Mouse (Mus musculus) heart, embryonic 14.5 days (tissue): ENCODE results near the gene Mtrf1. TPM values are rescaled to one million over a fixed set of nuclear protein-coding genes. Genes with fewer than 3 reads are reported as not detected.

Source experiments
- ATAC-seq: fragments of 200-750 bp; cut with Nextera tagmentation; 2 replicates; pipeline ENCODE4 v1.8.0; 2017; ENCODE audit warnings: low read depth, moderate TSS enrichment; ENCODE audit not compliant: insufficient number of reproducible peaks, insufficient read depth, low FRiP score
- H3K27ac ChIP-seq, 2 experiments: fragments of 200-500 bp in 1 of 2; fragments of 300-500 bp in 1 of 2; sonication (generic) in 1 of 2; replicated peaks in 1 of 2; 2 replicates each; pipeline ENCODE4 v1.5.1; 2012 to 2014; ENCODE audit warnings: low read depth in 2 of 2, low read length in 2 of 2, control low read depth in 1 of 2, mild to moderate bottlenecking in 1 of 2, mixed read lengths in 1 of 2; ENCODE audit not compliant: control insufficient read depth in 1 of 2, insufficient read depth in 1 of 2
- H3K27me3 ChIP-seq: fragments of 300-500 bp; sonication (generic); 2 replicates; pipeline ENCODE4 v1.6.1; 2014; ENCODE audit warnings: mild to moderate bottlenecking, low read length, control low read depth; ENCODE audit not compliant: control insufficient read depth, insufficient read depth
- H3K36me3 ChIP-seq: fragments of 300-500 bp; sonication (generic); 2 replicates; pipeline ENCODE4 v1.6.1; 2014; ENCODE audit warnings: mild to moderate bottlenecking, control low read depth, low read length, mixed read lengths; ENCODE audit not compliant: control insufficient read depth, insufficient read depth
- H3K4me1 ChIP-seq, 2 experiments: fragments of 200-500 bp in 1 of 2; fragments of 300-500 bp in 1 of 2; sonication (generic) in 1 of 2; 2 replicates each; pipeline ENCODE4 v1.6.1; 2012 to 2014; ENCODE audit warnings: low read length in 2 of 2, control low read depth in 1 of 2, mixed read lengths in 1 of 2; ENCODE audit not compliant: control insufficient read depth in 2 of 2, insufficient read depth in 2 of 2
- H3K4me2 ChIP-seq: fragments of 300-500 bp; sonication (generic); 2 replicates; pipeline ENCODE4 v1.6.1; 2014; ENCODE audit warnings: mild to moderate bottlenecking, low read length
- H3K4me3 ChIP-seq, 2 experiments: fragments of 200-500 bp in 1 of 2; fragments of 300-500 bp in 1 of 2; sonication (generic) in 1 of 2; 2 replicates each; pipeline ENCODE4 v1.5.1; 2012 to 2014; ENCODE audit warnings: low read length in 2 of 2, mild to moderate bottlenecking in 2 of 2, control low read depth in 1 of 2, low read depth in 1 of 2, moderate library complexity in 1 of 2; ENCODE audit not compliant: control insufficient read depth in 1 of 2, insufficient read depth in 1 of 2
- H3K9ac ChIP-seq: fragments of 300-500 bp; sonication (generic); 2 replicates; pipeline ENCODE4 v1.6.1; 2014; ENCODE audit warnings: mild to moderate bottlenecking, low read length
- H3K9me3 ChIP-seq: fragments of 300-500 bp; sonication (generic); 2 replicates; pipeline ENCODE4 v1.6.1; 2016; ENCODE audit warnings: low read length, control low read depth; ENCODE audit not compliant: control insufficient read depth
- WGBS: fragments of 180-500 bp; shearing (Covaris S2); extraction: QIAGEN DNeasy Blood & Tissue Kit; methylation state at CpG from one replicate; pipeline ENCODE4 v1.1.7; 2014; 5-methylcytosine and 5-hydroxymethylcytosine counted together
- polyA plus RNA-seq: library from polyadenylated mRNA; unstranded; fragments of >200 nt; fragmentation: Nextera tagmentation; extraction: Ambion mirVana; gene quantifications from 2 replicates; pipeline ENCODE4 v1.2.1, GENCODE M21; 2014

Gene Mtrf1
- 9.9 and 10.9 TPM in 2 replicates for polyA plus RNA-seq

GRCm38 (mm10) chr14:79397321-79398122 is at the start of gene Mtrf1:
TSS of gene Mtrf1 (plus strand) at chr14:79397772.
- WGBS: 17% methylated on average over 23 of the region's 23 CpGs

GRCm38 (mm10) chr14:79358055-79358454 is 39.5 kb upstream of the Mtrf1 start:
- no peak overlapping the region for H3K4me2 ChIP-seq
- no peak for ATAC-seq
- no peak overlapping the region for H3K27ac ChIP-seq
- WGBS: 21% methylated on average over 2 of the region's 2 CpGs
- no peaks in the 10 kb centered on the region for H3K9me3 ChIP-seq
- H3K36me3 ChIP-seq: peaks cover 73% of the 10 kb centered on the region
- no peaks in the 10 kb centered on the region for H3K4me1 ChIP-seq
- H3K9ac ChIP-seq: no peak overlapping the region
- H3K4me3 ChIP-seq: no peak overlapping the region
- no peaks in the 10 kb centered on the region for H3K27me3 ChIP-seq

More at GRCm38 (mm10) chr14:79397321-79398122, at the start of gene Mtrf1:
- H3K9me3 ChIP-seq: no peaks in the 10 kb centered on the region
- ATAC-seq: peak; percentile 72; the same call in 1 of the 2 replicates
- H3K27me3 ChIP-seq: no peaks in the 10 kb centered on the region
- H3K36me3 ChIP-seq: peaks cover 14% of the 10 kb centered on the region
- H3K4me1 ChIP-seq: peaks cover 0 to 6% of the 10 kb centered on the region in 2 experiments; a peak in 2 of 4 replicates
- peak within 1 kb of the TSS; percentile 59 for H3K9ac ChIP-seq
- peak within 1 kb of the TSS; percentile 75 to 92 for H3K27ac ChIP-seq
- peak within 1 kb of the TSS; percentile 74 for H3K4me2 ChIP-seq
- peak within 1 kb of the TSS; percentile 48 to 78 for H3K4me3 ChIP-seq

GRCm38 (mm10) chr14:79377041-79377440 is 20.5 kb upstream of the Mtrf1 start:
- peaks cover 38% of the 10 kb centered on the region for H3K36me3 ChIP-seq
- ATAC-seq: no peak
- H3K4me1 ChIP-seq: no peaks in the 10 kb centered on the region
- H3K9ac ChIP-seq: no peak overlapping the region
- H3K4me3 ChIP-seq: no peak overlapping the region
- no peak overlapping the region for H3K4me2 ChIP-seq
- H3K9me3 ChIP-seq: no peaks in the 10 kb centered on the region
- H3K27ac ChIP-seq: no peak overlapping the region
- H3K27me3 ChIP-seq: no peaks in the 10 kb centered on the region

- Histone ChIP-seq H3K4me2 (no peak overlapping the region), H3K27ac (no peak overlapping the region), H3K27me3 (no peaks in the 10 kb centered on the region), H3K9ac (no peak overlapping the region), H3K4me3 (no peak overlapping the region), H3K4me1 (no peaks in the 10 kb centered on the region), H3K9me3 (no peaks in the 10 kb centered on the region), H3K36me3 (peaks cover 47% of the 10 kb centered on the region)
- WGBS: 95% methylated on average over 7 of the region's 7 CpGs
- no peak for ATAC-seq
These were observed 14.5 kb upstream of the Mtrf1 start for GRCm38 (mm10) chr14:79383120-79383519.

- Histone ChIP-seq H3K4me1 (peaks cover 0 to 7% of the 10 kb centered on the region in 2 experiments; a peak in 2 of 4 replicates), H3K27me3 (no peaks in the 10 kb centered on the region), H3K9ac (no peak overlapping the region), H3K36me3 (peaks cover 21% of the 10 kb centered on the region), H3K4me3 (no peak overlapping the region), H3K27ac (no peak overlapping the region), H3K9me3 (no peaks in the 10 kb centered on the region), H3K4me2 (no peak overlapping the region)
- 94% methylated on average over 3 of the region's 3 CpGs for WGBS
- no peak for ATAC-seq
These were observed 9.3 kb upstream of the Mtrf1 start for GRCm38 (mm10) chr14:79388304-79388703.

- Histone ChIP-seq H3K36me3 (peaks cover 17% of the 10 kb centered on the region), H3K4me3 (peak overlapping the region; percentile 86 to 88), H3K27me3 (no peaks in the 10 kb centered on the region), H3K4me2 (peak overlapping the region; percentile 92), H3K27ac (peak overlapping the region; percentile 97 to 99), H3K9ac (peak overlapping the region; percentile 96), H3K9me3 (no peaks in the 10 kb centered on the region), H3K4me1 (peaks cover 0 to 7% of the 10 kb centered on the region in 2 experiments; a peak in 2 of 4 replicates)
- ATAC-seq: 0 out of 2 replicates have a peak, but pooled peaks have one; percentile 5
- 2% methylated on average over 16 of the region's 16 CpGs for WGBS
These were observed 7.9 kb upstream of the Mtrf1 start for GRCm38 (mm10) chr14:79389438-79390264.

GRCm38 (mm10) chr14:79390265-79390926 is 7.2 kb upstream of the Mtrf1 start, which contains the start of gene Naa16:
TSS of gene Naa16 (minus strand) at chr14:79390778.
- peak; percentile 94 for ATAC-seq
- peaks cover 0 to 7% of the 10 kb centered on the region in 2 experiments; a peak in 2 of 4 replicates for H3K4me1 ChIP-seq
- H3K27ac ChIP-seq: peak within 1 kb of the TSS; percentile 97 to 99
- peak within 1 kb of the TSS; percentile 96 for H3K9ac ChIP-seq
- H3K36me3 ChIP-seq: peaks cover 12% of the 10 kb centered on the region
- H3K9me3 ChIP-seq: no peaks in the 10 kb centered on the region
- no peaks in the 10 kb centered on the region for H3K27me3 ChIP-seq
- under 1% methylated on average over 68 of the region's 71 CpGs for WGBS
- H3K4me2 ChIP-seq: peak within 1 kb of the TSS; percentile 92
- H3K4me3 ChIP-seq: peak within 1 kb of the TSS; percentile 86 to 88
